Mouse (Mus musculus): ENCODE data around the gene Spg21.

DNA sequence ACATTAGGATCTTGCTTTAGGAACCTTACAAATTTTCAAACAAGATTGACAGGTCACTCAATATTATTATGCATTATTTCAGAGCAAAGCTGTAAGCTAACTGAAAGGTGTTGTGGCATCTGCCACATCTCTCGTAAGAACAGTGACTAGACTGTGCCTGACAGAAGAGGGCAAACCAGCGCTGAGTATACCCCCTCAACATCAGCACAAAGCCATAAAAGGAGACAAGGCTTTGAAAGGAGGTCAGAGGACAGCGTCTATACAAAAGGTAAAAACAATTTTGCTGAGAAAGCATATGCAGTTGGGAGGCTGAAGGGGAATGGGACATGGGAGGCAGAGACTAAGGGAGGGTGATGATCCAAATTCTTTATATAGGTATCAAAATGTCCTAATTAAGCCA lies 549 bp upstream of the Spg21 start:
- TF ChIP-seq CTCF (conservative IDR thresholded peaks at IDR 0.05; ENCODE audit: insufficient read depth, insufficient read length, low read depth, low read length): no peak
- TF ChIP-seq POLR2A (IDR thresholded peaks at IDR 0.05; ENCODE audit: low read depth, low read length): no peak
